Mouse (Mus musculus) megakaryocyte, embryonic 14.5 days (primary cell): ENCODE data around the gene Rbak. TPM values are rescaled to one million over a fixed set of nuclear protein-coding genes. Genes with fewer than 3 reads are reported as not detected.

Source experiments
- H3K27me3 ChIP-seq: replicated peaks from 2 replicates; pipeline ENCODE3; 2012; ENCODE audit warnings: inconsistent platforms
- H3K36me3 ChIP-seq: replicated peaks from 2 replicates; pipeline ENCODE3; 2012; ENCODE audit warnings: low read length, inconsistent platforms, mixed read lengths
- H3K4me1 ChIP-seq: 2 replicates; pipeline ENCODE4 v1.6.1; 2012; ENCODE audit warnings: inconsistent platforms
- H3K4me3 ChIP-seq: replicated peaks from 2 replicates; pipeline ENCODE3; 2012; ENCODE audit warnings: moderate library complexity, mild to moderate bottlenecking, inconsistent platforms
- H3K9me3 ChIP-seq: 2 replicates; pipeline ENCODE4 v1.6.1; 2012; ENCODE audit warnings: inconsistent platforms
- FLI1 ChIP-seq: IDR thresholded peaks from 2 replicates; pipeline ENCODE4 v1.6.1; 2012; ENCODE audit warnings: low read length, inconsistent platforms, mixed read lengths
- GATA1 ChIP-seq: IDR thresholded peaks from 3 replicates; pipeline ENCODE4 v1.6.1; 2012; ENCODE audit warnings: mixed read lengths, low read length, inconsistent platforms, borderline replicate concordance
- polyA plus RNA-seq: library from polyadenylated mRNA; stranded (reverse); fragments of >175 nt; gene quantifications from 2 replicates; pipeline ENCODE4 v1.2.3, GENCODE M21; 2012; ENCODE audit warnings: low replicate concordance; ENCODE audit not compliant: insufficient read depth

Gene Rbak
- polyA plus RNA-seq, 1 experiment = 0.18 TPM

DNA sequence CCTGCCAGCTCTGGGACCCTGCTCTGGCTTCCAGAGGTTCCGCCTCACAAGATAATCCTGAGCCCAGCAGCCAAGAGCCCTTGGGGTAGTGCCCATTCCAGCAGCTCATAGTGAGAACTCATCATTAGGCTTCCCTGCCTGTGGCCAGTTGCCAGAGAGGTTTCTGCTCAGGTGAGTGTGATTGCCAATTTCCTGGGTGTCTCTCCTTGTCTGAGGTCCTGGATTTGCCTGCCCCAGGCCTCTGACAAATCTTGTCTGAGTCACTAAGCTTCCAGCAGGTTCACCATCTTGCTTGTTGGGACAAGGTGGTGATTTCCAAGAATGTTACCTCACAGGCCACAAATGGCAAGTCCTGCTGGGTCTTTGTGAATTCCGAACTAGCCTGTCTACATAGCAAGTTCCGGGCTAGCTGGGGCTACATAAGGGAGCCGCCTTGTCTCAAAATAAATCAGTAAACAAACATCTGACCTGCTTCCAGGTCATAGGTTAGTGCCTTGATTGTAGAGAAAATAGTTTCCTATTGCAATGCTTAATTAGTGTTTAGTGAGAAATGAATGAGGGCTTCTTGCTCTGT is 55.7 kb downstream of the Rbak start:
- Histone ChIP-seq H3K27me3 (peaks cover 87% of the 10 kb centered on the region), H3K36me3 (no peaks in the 10 kb centered on the region), H3K4me1 (no peaks in the 10 kb centered on the region), H3K9me3 (peaks cover 11% of the 10 kb centered on the region), H3K4me3 (no peak overlapping the region)
- no peak for TF ChIP-seq FLI1
- TF ChIP-seq GATA1 = no peak

DNA sequence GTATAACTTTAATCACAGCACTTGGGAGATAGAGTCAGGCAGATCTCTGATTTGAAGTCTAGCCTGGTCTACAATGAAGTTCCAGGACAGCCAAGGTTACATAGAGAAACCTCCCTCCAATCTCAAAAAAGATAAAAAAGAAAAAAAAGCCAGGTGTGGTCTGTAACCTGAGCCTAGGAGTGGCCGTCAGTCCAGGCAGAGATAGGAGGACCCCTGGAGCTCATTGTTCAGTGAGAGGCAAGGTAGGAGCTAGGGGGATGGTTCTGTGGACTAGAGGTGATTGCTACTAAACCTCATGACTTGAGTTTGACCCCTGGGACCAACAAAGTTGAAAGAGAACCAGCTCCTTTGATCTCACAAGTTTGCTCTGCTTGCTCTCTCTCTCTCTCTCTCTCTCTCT is 57.9 kb downstream of the Rbak start:
- Histone ChIP-seq H3K27me3 (peaks cover 83% of the 10 kb centered on the region), H3K36me3 (no peaks in the 10 kb centered on the region), H3K4me1 (no peaks in the 10 kb centered on the region), H3K4me3 (no peak overlapping the region), H3K9me3 (peaks cover 7% of the 10 kb centered on the region)
- TF ChIP-seq FLI1 (no peak), GATA1 (no peak)

Other genes with a start within 250 kb of the Rbak start
- 1.3 and 3.6 TPM in 2 replicates for gene Fscn1, start 220.4 kb downstream of the Rbak start, polyA plus RNA-seq
- 17.7 and 33.1 TPM in 2 replicates for gene Rnf216, start 67.8 kb downstream of the Rbak start, polyA plus RNA-seq
- gene Olfr718-ps1, start 33.2 kb downstream of the Rbak start, polyA plus RNA-seq = not detected in 2 replicates
- not detected in 2 replicates for gene Spdye4b, start 242 bp upstream of the Rbak start, polyA plus RNA-seq
- not detected in 2 replicates for gene Spdye4a, start 46.1 kb upstream of the Rbak start, polyA plus RNA-seq
- gene Zfp12, start 54.4 kb upstream of the Rbak start, polyA plus RNA-seq = 1.3 and 1.7 TPM in 2 replicates
- gene Zfp316, start 89.2 kb upstream of the Rbak start, polyA plus RNA-seq = 1.1 and 1.7 TPM in 2 replicates
- 0.06 TPM in 1 of 2 replicates, not detected in the other for gene Zfp853, start 112.8 kb upstream of the Rbak start, polyA plus RNA-seq
- 53.2 and 90.1 TPM in 2 replicates for gene E130309D02Rik, start 134.6 kb upstream of the Rbak start, polyA plus RNA-seq
- 56.0 and 65.8 TPM in 2 replicates for gene Zdhhc4, start 148.5 kb upstream of the Rbak start, polyA plus RNA-seq
- not detected in 2 replicates for gene Grid2ip, start 176.6 kb upstream of the Rbak start, polyA plus RNA-seq
- 42.6 and 69.6 TPM in 2 replicates for gene Kdelr2, start 223.1 kb upstream of the Rbak start, polyA plus RNA-seq